Mouse (Mus musculus): ENCODE measurements around the gene Kcnb1.

Gene Kcnb1

GRCm38 (mm10) chr2:167086092-167086491 is 103.9 kb downstream of the Kcnb1 start:
- in situ Hi-C loops (cut with MboI; ENCODE audit: low sequenced_read_pairs) = no loop called here

- in situ Hi-C loops (cut with MboI; ENCODE audit: low sequenced_read_pairs) = no loop called here
Measured at GRCm38 (mm10) chr2:167081639-167082038, 108.3 kb downstream of the Kcnb1 start.

- in situ Hi-C loops (cut with MboI; ENCODE audit: low sequenced_read_pairs) = no loop called here
Measured at GRCm38 (mm10) chr2:167081135-167081534, 108.8 kb downstream of the Kcnb1 start.

GRCm38 (mm10) chr2:167080387-167080786 is 109.6 kb downstream of the Kcnb1 start:
- in situ Hi-C loops (cut with MboI; ENCODE audit: low sequenced_read_pairs) = no loop called here

GRCm38 (mm10) chr2:167079535-167080257 is 110.3 kb downstream of the Kcnb1 start:
- in situ Hi-C loops (cut with MboI; ENCODE audit: low sequenced_read_pairs) = no loop called here

GRCm38 (mm10) chr2:167078931-167079495 is 110.9 kb downstream of the Kcnb1 start:
- in situ Hi-C loops (cut with MboI; ENCODE audit: low sequenced_read_pairs) = no loop called here

- in situ Hi-C loops (cut with MboI; ENCODE audit: low sequenced_read_pairs) = no loop called here
Measured at GRCm38 (mm10) chr2:167078486-167078885, 111.5 kb downstream of the Kcnb1 start.

GRCm38 (mm10) chr2:167077199-167077962 is 112.6 kb downstream of the Kcnb1 start:
- in situ Hi-C loops (cut with MboI; ENCODE audit: low sequenced_read_pairs) = no loop called here

GRCm38 (mm10) chr2:167076759-167077158 is 113.2 kb downstream of the Kcnb1 start:
- in situ Hi-C loops (cut with MboI; ENCODE audit: low sequenced_read_pairs) = no loop called here

GRCm38 (mm10) chr2:167076352-167076751 is 113.6 kb downstream of the Kcnb1 start:
- in situ Hi-C loops (cut with MboI; ENCODE audit: low sequenced_read_pairs) = no loop called here

- in situ Hi-C loops (cut with MboI; ENCODE audit: low sequenced_read_pairs) = loop anchor here (5.0 kb wide), 1 partner anchor 133 kb away; no protein-coding TSS in a partner anchor
Measured at GRCm38 (mm10) chr2:167074587-167074986, 115.4 kb downstream of the Kcnb1 start.

- in situ Hi-C loops (cut with MboI; ENCODE audit: low sequenced_read_pairs) = loop anchor here (5.0 kb wide), 1 partner anchor 135 kb away; no protein-coding TSS in a partner anchor
Measured at GRCm38 (mm10) chr2:167071641-167072601, 118.0 kb downstream of the Kcnb1 start.

- in situ Hi-C loops (cut with MboI; ENCODE audit: low sequenced_read_pairs) = loop anchor here (5.0 kb wide), 1 partner anchor 136 kb away; no protein-coding TSS in a partner anchor
Measured at GRCm38 (mm10) chr2:167071266-167071640, 118.7 kb downstream of the Kcnb1 start.

- in situ Hi-C loops (cut with MboI; ENCODE audit: low sequenced_read_pairs) = loop anchor here (5.0 kb wide), 1 partner anchor 137 kb away; no protein-coding TSS in a partner anchor
Measured at GRCm38 (mm10) chr2:167070341-167070740, 119.6 kb downstream of the Kcnb1 start.

GRCm38 (mm10) chr2:167067575-167067974 is 122.4 kb downstream of the Kcnb1 start:
- in situ Hi-C loops (cut with MboI; ENCODE audit: low sequenced_read_pairs) = no loop called here

- in situ Hi-C loops (cut with MboI; ENCODE audit: low sequenced_read_pairs) = no loop called here
Measured at GRCm38 (mm10) chr2:167066528-167067516, 123.1 kb downstream of the Kcnb1 start.

- in situ Hi-C loops (cut with MboI; ENCODE audit: low sequenced_read_pairs) = no loop called here
Measured at GRCm38 (mm10) chr2:167066031-167066430, 123.9 kb downstream of the Kcnb1 start.

- in situ Hi-C loops (cut with MboI; ENCODE audit: low sequenced_read_pairs) = no loop called here
Measured at GRCm38 (mm10) chr2:167064601-167065295, 125.2 kb downstream of the Kcnb1 start.
